Comparison of ENCODE assay signal across 33 mouse cellular contexts in genomic region chr13:95630747-95631146, GRCm38 (mm10).
"Had no signal": no experiment of that assay in that cellular context is flagged by ENCODE, and none has a peak within 500 bp of the region (broad histone marks: within the 10 kb centered on the region; RNA-seq: fewer than 3 reads in every experiment).

No protein-coding gene starts in this region.

- H3K4me3 ChIP-seq: heart, embryonic 12.5 days; heart, embryonic 13.5 days; heart, embryonic 15.5 days; hindbrain, embryonic 10.5 days; hindbrain, embryonic 12.5 days; hindbrain, embryonic 13.5 days; hindbrain, embryonic 15.5 days; intestine, embryonic 15.5 days; kidney, embryonic 15.5 days; layer of hippocampus, adult 2 months; left cerebral cortex, adult 2 months had no signal

- H3K4me1 ChIP-seq: hindbrain, embryonic 10.5 days; hindbrain, embryonic 12.5 days; hindbrain, embryonic 13.5 days; hindbrain, embryonic 15.5 days had no signal

- H3K36me3 ChIP-seq: heart, embryonic 15.5 days; hindbrain, embryonic 15.5 days; intestine, embryonic 15.5 days had no signal

- H3K9me3 ChIP-seq: heart, embryonic 12.5 days; heart, embryonic 13.5 days; heart, embryonic 15.5 days; hindbrain, embryonic 10.5 days; hindbrain, embryonic 12.5 days; hindbrain, embryonic 13.5 days; hindbrain, embryonic 15.5 days; intestine, embryonic 15.5 days; kidney, embryonic 15.5 days had no signal

- ATAC-seq: hindbrain, embryonic 16.5 days; hindbrain, postnatal 0 days; intestine, embryonic 15.5 days; intestine, embryonic 16.5 days; intestine, postnatal 0 days had no signal

- H3K27ac ChIP-seq: heart, embryonic 13.5 days; heart, embryonic 15.5 days; hindbrain, embryonic 10.5 days; hindbrain, embryonic 12.5 days; hindbrain, embryonic 13.5 days; hindbrain, embryonic 14.5 days; hindbrain, embryonic 15.5 days; hindbrain, postnatal 0 days; intestine, embryonic 15.5 days; kidney, embryonic 15.5 days; kidney, postnatal 0 days; layer of hippocampus, adult 2 months; left cerebral cortex, adult 2 months had no signal

- H3K27me3 ChIP-seq: heart, embryonic 12.5 days; heart, embryonic 13.5 days; heart, embryonic 15.5 days; hindbrain, embryonic 12.5 days; hindbrain, embryonic 13.5 days; hindbrain, embryonic 15.5 days; intestine, embryonic 15.5 days; kidney, embryonic 15.5 days had no signal

- H3K9ac ChIP-seq: heart, embryonic 12.5 days; heart, embryonic 13.5 days; heart, embryonic 15.5 days; hindbrain, embryonic 12.5 days; hindbrain, embryonic 13.5 days; hindbrain, embryonic 14.5 days; hindbrain, embryonic 15.5 days; intestine, embryonic 15.5 days; kidney, embryonic 15.5 days had no signal

- DNase-seq: heart, postnatal 10 days; heart, postnatal 14 days; heart, postnatal 36 days; heart, postnatal 4 days; kidney, adult 11 months; kidney, adult 18-20 months; kidney, adult 2 months; kidney, adult 8-10 months; kidney, adult 9 months; kidney, postnatal 10 days; kidney, postnatal 14 days; kidney, postnatal 25 days; kidney, postnatal 36 days; kidney, postnatal 4 days; layer of hippocampus, adult 9-11 months; layer of hippocampus, postnatal 36 days had no signal
